Mouse (Mus musculus) thymus, postnatal 25 days (tissue): ENCODE data around the gene Ptpru.
A peak's percentile ranks its signal among the peaks of the same experiment; 100 is the strongest.
"Not testable (repeated sequence)": the region's sequence is repeated elsewhere in the genome, so short reads cannot be mapped to it uniquely, and the experiment has no call there.

Source experiments
- DNase-seq: peaks from one replicate; pipeline ENCODE4 v3.0.0; 2022

Gene Ptpru

GRCm38 (mm10) chr4:131833971-131834609, 4.0 kb downstream of the Ptpru start:
- no peak for DNase-seq

GRCm38 (mm10) chr4:131832759-131833407, 5.2 kb downstream of the Ptpru start:
- no peak for DNase-seq

- DNase-seq, result no peak
These were observed 6.5 kb downstream of the Ptpru start for GRCm38 (mm10) chr4:131831546-131832045.

- no peak for DNase-seq
These were observed 9.0 kb downstream of the Ptpru start for GRCm38 (mm10) chr4:131829123-131829522.

GRCm38 (mm10) chr4:131826905-131827304, 11.2 kb downstream of the Ptpru start:
- no peak for DNase-seq

- DNase-seq, result peak; percentile 52
These were observed 12.3 kb downstream of the Ptpru start for GRCm38 (mm10) chr4:131825830-131826229.

GRCm38 (mm10) chr4:131824939-131825338, 13.1 kb downstream of the Ptpru start:
- no peak for DNase-seq

- no peak for DNase-seq
These were observed 15.5 kb downstream of the Ptpru start for GRCm38 (mm10) chr4:131822583-131822982.

- no peak for DNase-seq
These were observed 16.8 kb downstream of the Ptpru start for GRCm38 (mm10) chr4:131821161-131821731.

- no peak for DNase-seq
These were observed 19.2 kb downstream of the Ptpru start for GRCm38 (mm10) chr4:131818926-131819325.

GRCm38 (mm10) chr4:131815774-131816173, 22.3 kb downstream of the Ptpru start:
- DNase-seq, result no peak

GRCm38 (mm10) chr4:131814869-131815268, 23.2 kb downstream of the Ptpru start:
- no peak for DNase-seq

- no peak for DNase-seq
These were observed 24.3 kb downstream of the Ptpru start for GRCm38 (mm10) chr4:131813798-131814197.

- no peak for DNase-seq
These were observed 25.6 kb downstream of the Ptpru start for GRCm38 (mm10) chr4:131812458-131812857.

- no peak for DNase-seq
These were observed 32.8 kb downstream of the Ptpru start for GRCm38 (mm10) chr4:131805255-131805654.

- not testable (repeated sequence) for DNase-seq
These were observed 33.4 kb downstream of the Ptpru start for GRCm38 (mm10) chr4:131804732-131805131.

- no peak for DNase-seq
These were observed 34.2 kb downstream of the Ptpru start for GRCm38 (mm10) chr4:131803846-131804245.

- no peak for DNase-seq
These were observed 39.1 kb downstream of the Ptpru start for GRCm38 (mm10) chr4:131798968-131799367.

- DNase-seq, result no peak
These were observed 40.2 kb downstream of the Ptpru start for GRCm38 (mm10) chr4:131797920-131798319.

GRCm38 (mm10) chr4:131797483-131797882, 40.6 kb downstream of the Ptpru start:
- no peak for DNase-seq

- no peak for DNase-seq
These were observed 41.6 kb downstream of the Ptpru start for GRCm38 (mm10) chr4:131796312-131797080.

- no peak for DNase-seq
These were observed 51.3 kb downstream of the Ptpru start for GRCm38 (mm10) chr4:131786800-131787199.

- peak; percentile 19 for DNase-seq
These were observed 54.1 kb downstream of the Ptpru start for GRCm38 (mm10) chr4:131784034-131784433.
